Mouse (Mus musculus): Measurements from ENCODE around the gene 1700029P11Rik.
A peak's percentile ranks its signal among the peaks of the same experiment; 100 is the strongest.

- TF ChIP-seq POLR2A (IDR thresholded peaks at IDR 0.05; ENCODE audit: low read depth, low read length) (no peak), CTCF (IDR thresholded peaks at IDR 0.05; ENCODE audit: extremely low read depth, insufficient read length, insufficient replicate concordance, low read depth, low read length) (peak; percentile 53; the same call in 1 of the 2 replicates)
Observed at GRCm38 (mm10) chr15:81938246-81938645, 42.1 kb upstream of the 1700029P11Rik start.

All from small intestine, adult 2 months (tissue).